In genomic region chr19:40306631-40307030, GRCm38 (mm10) we compare ENCODE assay signal across 27 mouse cellular contexts. TPM values are rescaled to one million over a fixed set of nuclear protein-coding genes. Genes with fewer than 3 reads are reported as not detected.
DNase-seq lines count a peak whose midpoint lies in the region; ATAC-seq and TF ChIP-seq lines count a peak whose summit lies in the region.
"Had no signal": no experiment of that assay in that cellular context is flagged by ENCODE, and none has a peak within 500 bp of the region (broad histone marks: within the 10 kb centered on the region; RNA-seq: fewer than 3 reads in every experiment).

No protein-coding gene starts in this region.

- 23% methylated on average over 2 of the region's 2 CpGs for WGBS in embryonic facial prominence, embryonic 12.5 days
- WGBS in embryonic facial prominence, embryonic 10.5 days, result 31% methylated on average over 2 of the region's 2 CpGs
- 60% methylated on average over 2 of the region's 2 CpGs for WGBS in heart, embryonic 10.5 days

- DNase-seq in embryonic facial prominence, embryonic 10.5 days (ENCODE audit: low spot score), result no peak
- DNase-seq in heart, embryonic 10.5 days (ENCODE audit: low spot score), result no peak
- no peak for DNase-seq in heart, adult 11 months
- DNase-seq in layer of hippocampus, adult 2 months (ENCODE audit: low spot score in 2 of 2), result no peak
- no peak for DNase-seq in layer of hippocampus, adult 8-10 months (ENCODE audit: low spot score in 2 of 2)
- DNase-seq in yolk sac, embryonic 10.5 days (ENCODE audit: low spot score), result peak; percentile 72
- DNase-seq in retina, embryonic 14.5 days (ENCODE audit: low spot score), result no peak
- DNase-seq: adrenal gland, adult 2 months; adrenal gland, postnatal 14 days; cerebellum, adult 11-12 months; cerebellum, adult 8-10 months; cerebellum, postnatal 10 days; cerebellum, postnatal 36 days; gastrocnemius, postnatal 14 days; kidney, adult 18-20 months had no signal

- no peak overlapping the region for H3K4me2 ChIP-seq in embryonic facial prominence, embryonic 12.5 days (replicated peaks)
- H3K4me2 ChIP-seq: embryonic facial prominence, embryonic 13.5 days; forebrain, embryonic 12.5 days; forebrain, embryonic 15.5 days; heart, embryonic 12.5 days; heart, embryonic 15.5 days; hindbrain, embryonic 14.5 days had no signal

- TF ChIP-seq CTCF in layer of hippocampus, adult 2 months (conservative IDR thresholded peaks at IDR 0.05), result no peak

- no peaks in the 10 kb centered on the region for H3K9me3 ChIP-seq in embryonic facial prominence, embryonic 12.5 days
- no peaks in the 10 kb centered on the region for H3K9me3 ChIP-seq in embryonic facial prominence, embryonic 10.5 days
- no peaks in the 10 kb centered on the region for H3K9me3 ChIP-seq in heart, embryonic 10.5 days
- H3K9me3 ChIP-seq: embryonic facial prominence, embryonic 13.5 days; forebrain, embryonic 12.5 days; forebrain, embryonic 15.5 days; heart, embryonic 12.5 days; heart, embryonic 15.5 days had no signal

- ATAC-seq in embryonic facial prominence, embryonic 12.5 days (ENCODE audit: insufficient number of reproducible peaks, insufficient read depth, low FRiP score, low TSS enrichment), result no peak
- ATAC-seq: CD4-positive, CD25-positive, alpha-beta regulatory T cell, adult 4 months; forebrain, embryonic 15.5 days; hindbrain, postnatal 0 days; inflammation-experienced regulatory T-cells, adult 6 months had no signal

- peaks cover 6% of the 10 kb centered on the region; the same call in 1 of the 2 replicates for H3K4me1 ChIP-seq in embryonic facial prominence, embryonic 12.5 days
- peaks cover 36% of the 10 kb centered on the region for H3K4me1 ChIP-seq in embryonic facial prominence, embryonic 10.5 days
- peaks cover 43% of the 10 kb centered on the region for H3K4me1 ChIP-seq in heart, embryonic 10.5 days
- H3K4me1 ChIP-seq: forebrain, embryonic 12.5 days; forebrain, embryonic 15.5 days had no signal

- H3K27me3 ChIP-seq in embryonic facial prominence, embryonic 12.5 days, result no peaks in the 10 kb centered on the region
- H3K27me3 ChIP-seq in embryonic facial prominence, embryonic 10.5 days (replicated peaks; ENCODE audit: low read depth, poor library complexity, severe bottlenecking), result no peaks in the 10 kb centered on the region
- no peaks in the 10 kb centered on the region for H3K27me3 ChIP-seq in heart, embryonic 10.5 days (ENCODE audit: insufficient read depth, poor library complexity, severe bottlenecking)
- H3K27me3 ChIP-seq: embryonic facial prominence, embryonic 13.5 days; forebrain, embryonic 12.5 days; forebrain, embryonic 15.5 days; heart, embryonic 12.5 days; heart, embryonic 15.5 days had no signal

- H3K27ac ChIP-seq in embryonic facial prominence, embryonic 12.5 days, result no peak overlapping the region
- H3K27ac ChIP-seq in embryonic facial prominence, embryonic 10.5 days (replicated peaks), result no peak overlapping the region
- peak overlapping the region; percentile 37; the same call in 1 of the 2 replicates for H3K27ac ChIP-seq in heart, embryonic 10.5 days
- H3K27ac ChIP-seq in layer of hippocampus, adult 2 months, result peak overlapping the region; percentile 59; the same call in 1 of the 2 replicates
- H3K27ac ChIP-seq: embryonic facial prominence, embryonic 13.5 days; forebrain, embryonic 12.5 days; forebrain, embryonic 15.5 days; heart, embryonic 15.5 days; hindbrain, embryonic 14.5 days; hindbrain, postnatal 0 days had no signal

- H3K4me3 ChIP-seq in embryonic facial prominence, embryonic 12.5 days, result no peak overlapping the region
- no peak overlapping the region for H3K4me3 ChIP-seq in embryonic facial prominence, embryonic 10.5 days
- H3K4me3 ChIP-seq in heart, embryonic 10.5 days, result no peak overlapping the region
- no peak overlapping the region for H3K4me3 ChIP-seq in layer of hippocampus, adult 2 months
- H3K4me3 ChIP-seq: embryonic facial prominence, embryonic 13.5 days; erythroblast, embryonic 14.5 days; forebrain, embryonic 12.5 days; forebrain, embryonic 15.5 days; heart, embryonic 12.5 days; heart, embryonic 15.5 days had no signal

- 0 out of 2 replicates have a peak overlapping the region, but pooled peaks have one; percentile 4 for H3K9ac ChIP-seq in embryonic facial prominence, embryonic 12.5 days
- H3K9ac ChIP-seq: embryonic facial prominence, embryonic 13.5 days; forebrain, embryonic 12.5 days; forebrain, embryonic 15.5 days; heart, embryonic 12.5 days; heart, embryonic 15.5 days; hindbrain, embryonic 14.5 days had no signal

- peaks cover 4% of the 10 kb centered on the region; the same call in 1 of the 2 replicates for H3K36me3 ChIP-seq in embryonic facial prominence, embryonic 12.5 days
- H3K36me3 ChIP-seq in embryonic facial prominence, embryonic 10.5 days (replicated peaks), result peaks cover 12% of the 10 kb centered on the region; the same call in 1 of the 2 replicates
- H3K36me3 ChIP-seq in heart, embryonic 10.5 days, result peaks cover 29% of the 10 kb centered on the region

RNA-seq across cellular contexts. Expression of gene Pdlim1, which starts 35.0 kb away (rescaled TPM):
- 105 TPM in 2 replicates for polyA plus RNA-seq in embryonic facial prominence, embryonic 12.5 days (2016; fragmentation: Nextera tagmentation; extraction: Ambion mirVana)
- polyA plus RNA-seq in embryonic facial prominence, embryonic 10.5 days (2016; fragmentation: Nextera tagmentation; extraction: Ambion mirVana), result 122 and 133 TPM in 2 replicates
- polyA plus RNA-seq in heart, embryonic 10.5 days (2016; fragmentation: Nextera tagmentation; extraction: Ambion mirVana), result 262 and 337 TPM in 2 replicates
- total RNA-seq in layer of hippocampus, adult 2 months (2021), result 10 to 100 TPM; 10.9 to 13.2 TPM
- 10 to 100 TPM; 10.5 to 13.6 (median 13.4) TPM for total RNA-seq in layer of hippocampus, adult 8-10 months (2022)
- total RNA-seq: MEL had no signal

Comparison
In these comparisons a context has a peak if more than half of its experiments do, and no peak if none do; other contexts are left out.
1. H3K27ac ChIP-seq: peak in heart, embryonic 10.5 days (single experiment) and layer of hippocampus, adult 2 months (single experiment); none in embryonic facial prominence, embryonic 12.5 days (single experiment) and embryonic facial prominence, embryonic 10.5 days (single experiment).